Mouse (Mus musculus) spleen, adult 12 weeks (tissue): ENCODE measurements around the gene Myl6.
A peak's percentile ranks its signal among the peaks of the same experiment; 100 is the strongest.
"Not testable (repeated sequence)": the region's sequence is repeated elsewhere in the genome, so short reads cannot be mapped to it uniquely, and the experiment has no call there.

Experiments
- DNase-seq: peaks from one replicate; pipeline ENCODE4 v3.0.0; 2022; ENCODE audit warnings: low spot score

The Myl6 gene

GRCm38 (mm10) chr10:128509831-128510230 lies 15.9 kb upstream of the Myl6 start:
- DNase-seq, result no peak

DNA sequence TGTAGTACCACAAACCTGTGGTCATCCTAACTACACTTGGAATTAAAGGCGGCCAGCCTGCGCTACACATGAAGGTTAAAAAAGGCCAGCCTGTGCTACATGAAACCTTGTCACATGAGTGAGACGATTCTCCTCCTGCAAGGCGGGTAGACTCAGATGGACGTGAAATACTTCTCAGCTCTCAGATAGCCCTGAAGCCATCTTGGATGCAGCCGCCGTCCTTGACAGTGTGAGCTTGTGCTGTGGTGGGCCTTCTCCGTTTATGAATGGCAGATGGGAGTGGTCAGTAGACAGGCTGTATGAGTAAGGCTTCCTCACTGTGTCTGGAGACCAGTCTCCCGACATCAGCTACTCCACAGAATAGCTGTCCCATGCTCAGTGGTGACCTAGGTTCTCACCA lies 15.3 kb upstream of the Myl6 start:
- no peak for DNase-seq

DNA sequence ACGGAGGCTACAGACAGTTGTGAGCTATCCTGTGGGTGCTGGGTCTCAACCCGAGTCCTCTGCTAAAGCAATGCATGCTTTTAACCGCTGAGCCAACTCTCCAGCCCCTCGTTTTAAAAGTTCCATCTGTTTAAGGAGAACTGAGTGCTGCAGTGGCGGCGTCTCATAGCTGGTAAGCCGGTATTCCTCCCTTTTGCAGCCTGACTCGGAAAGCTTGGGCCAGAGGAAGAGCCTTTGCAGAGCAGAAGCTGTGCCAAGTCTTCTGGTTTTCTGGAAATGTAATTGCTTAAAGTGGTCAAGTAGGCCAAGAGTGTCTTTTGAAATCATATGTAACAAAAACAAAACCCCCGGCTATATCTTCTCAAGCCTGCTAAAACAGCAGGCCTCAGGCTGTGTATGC lies 14.3 kb upstream of the Myl6 start:
- DNase-seq, result no peak

GRCm38 (mm10) chr10:128505974-128506373 lies 12.0 kb upstream of the Myl6 start:
- no peak for DNase-seq

DNA sequence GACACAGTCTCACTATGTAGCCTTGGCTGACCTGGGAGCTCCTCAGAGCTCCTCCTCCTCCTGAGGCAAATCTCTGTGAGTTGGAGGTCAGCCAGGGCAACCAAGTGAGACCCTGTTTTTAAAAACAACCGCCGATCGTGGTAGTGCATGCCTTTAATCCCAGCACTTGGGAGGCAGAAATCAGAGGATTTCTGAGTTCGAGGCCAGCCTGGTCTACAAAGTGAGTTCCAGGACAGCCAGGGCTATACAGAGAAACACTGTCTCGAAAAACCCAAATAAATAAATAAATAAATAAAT lies 11.4 kb upstream of the Myl6 start:
- not testable (repeated sequence) for DNase-seq

DNA sequence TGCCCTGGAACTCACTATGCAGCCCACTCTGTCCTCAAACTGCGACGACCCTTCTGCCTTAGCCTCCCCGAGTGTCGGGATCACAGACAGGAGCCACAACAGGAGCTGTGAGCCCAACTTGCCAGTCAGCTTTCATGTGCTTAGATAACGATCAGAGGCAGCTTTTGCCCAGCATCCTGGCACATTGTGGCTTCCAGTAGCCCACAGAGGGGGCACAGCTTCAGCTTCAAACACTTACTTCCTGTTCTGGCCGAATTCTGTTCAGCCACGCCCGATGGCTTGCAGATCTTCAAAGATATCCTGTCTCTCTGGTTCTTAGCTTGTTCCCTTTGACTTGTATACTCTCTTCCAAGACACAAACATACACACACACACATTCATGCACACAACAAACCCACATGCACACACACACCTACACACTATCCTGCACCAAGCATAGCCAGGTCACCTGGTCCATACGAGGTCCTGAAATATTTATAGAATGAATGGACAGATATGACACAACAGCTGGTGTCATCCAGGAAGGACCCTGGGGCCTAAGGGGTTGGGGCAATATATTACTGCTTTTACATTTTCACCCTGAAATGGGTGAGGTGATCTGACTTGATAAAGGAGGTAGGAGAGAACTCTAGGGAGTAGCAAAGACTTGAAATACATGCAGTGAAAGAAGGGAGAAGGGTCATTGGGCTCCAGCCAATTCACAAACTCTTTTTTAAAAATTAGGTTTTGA lies 10.9 kb upstream of the Myl6 start:
- no peak for DNase-seq

- no peak for DNase-seq
Observed at GRCm38 (mm10) chr10:128504012-128504411, 10.1 kb upstream of the Myl6 start.

DNA sequence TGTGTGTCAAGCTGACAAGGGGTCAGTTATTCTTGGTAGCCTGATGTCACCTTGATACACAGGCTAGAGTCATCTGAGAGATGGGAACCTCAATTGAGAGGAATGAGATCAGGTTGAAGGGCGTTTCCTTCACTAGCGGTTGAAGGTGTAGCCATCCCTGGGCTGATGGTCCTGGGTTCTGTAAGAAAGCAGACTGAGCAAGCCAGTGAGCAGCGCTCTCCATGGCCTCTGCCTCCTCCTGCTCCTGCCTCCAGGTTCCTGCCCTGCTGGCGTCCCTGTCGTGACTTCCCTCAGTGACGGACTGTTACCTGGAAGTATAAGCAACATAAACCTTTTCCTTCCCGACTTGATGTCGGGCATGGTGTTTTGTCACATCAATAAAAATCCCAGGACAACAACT lies 9.6 kb upstream of the Myl6 start:
- DNase-seq, result no peak

GRCm38 (mm10) chr10:128502341-128502740 lies 8.4 kb upstream of the Myl6 start:
- no peak for DNase-seq

GRCm38 (mm10) chr10:128499116-128499671 lies 5.2 kb upstream of the Myl6 start:
- DNase-seq, result peak; percentile 37

- DNase-seq, result peak; percentile 89
Observed at GRCm38 (mm10) chr10:128498590-128498989, 4.6 kb upstream of the Myl6 start, which contains the start of gene Myl6b. Gene Myl6b (minus strand): TSS chr10:128498685.

GRCm38 (mm10) chr10:128497134-128497737 lies 3.3 kb upstream of the Myl6 start:
- DNase-seq, result no peak

DNA sequence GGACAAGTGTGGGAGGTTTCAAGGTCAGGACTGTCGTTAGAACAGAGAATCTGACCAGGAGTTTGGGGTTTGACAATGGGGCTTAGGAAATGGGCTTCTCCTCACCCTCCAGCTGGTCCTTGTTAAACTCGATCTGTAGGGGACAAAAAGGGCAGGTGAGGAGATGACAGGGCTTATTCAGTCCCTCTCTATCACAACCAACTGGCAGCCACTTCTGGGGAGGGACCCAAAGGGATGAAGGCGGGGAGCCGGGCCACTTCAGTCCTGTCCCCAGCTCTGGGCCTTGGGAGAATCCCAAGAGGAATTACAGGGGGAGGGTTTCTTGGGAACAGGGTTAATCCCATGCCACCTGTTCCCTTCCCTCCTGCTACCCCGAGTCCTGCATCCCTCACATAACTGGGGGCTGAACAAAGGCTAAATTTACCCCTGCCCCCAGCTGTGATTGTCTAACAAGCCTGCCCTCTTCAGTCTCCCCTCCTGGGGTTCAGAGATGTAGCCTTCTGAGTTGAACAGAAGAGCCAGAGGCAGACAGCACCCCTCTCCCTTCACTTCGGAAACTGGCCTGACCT lies 2.6 kb upstream of the Myl6 start:
- no peak for DNase-seq

DNA sequence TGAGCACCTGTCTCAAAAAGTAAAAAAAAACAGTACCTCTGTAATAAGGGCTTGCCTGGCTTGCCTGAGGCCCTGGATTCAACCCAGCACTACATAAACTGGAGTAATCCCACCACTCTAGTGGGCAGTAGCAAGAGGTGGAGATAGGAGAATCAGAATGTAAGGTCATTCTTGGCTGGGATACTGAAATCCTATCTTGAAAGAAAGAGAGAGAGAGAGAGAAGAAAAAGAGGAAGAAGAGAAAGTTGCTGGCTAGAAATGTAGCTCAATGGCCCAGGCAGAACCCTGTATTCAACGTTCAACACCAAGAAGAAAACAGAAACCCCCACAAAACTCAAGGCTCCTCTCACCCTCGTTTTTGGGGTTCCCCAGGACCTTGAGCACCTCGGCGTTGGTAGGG lies 2.0 kb upstream of the Myl6 start:
- DNase-seq, result no peak

- DNase-seq, result no peak
Observed at GRCm38 (mm10) chr10:128495270-128495669, 1.3 kb upstream of the Myl6 start.

DNA sequence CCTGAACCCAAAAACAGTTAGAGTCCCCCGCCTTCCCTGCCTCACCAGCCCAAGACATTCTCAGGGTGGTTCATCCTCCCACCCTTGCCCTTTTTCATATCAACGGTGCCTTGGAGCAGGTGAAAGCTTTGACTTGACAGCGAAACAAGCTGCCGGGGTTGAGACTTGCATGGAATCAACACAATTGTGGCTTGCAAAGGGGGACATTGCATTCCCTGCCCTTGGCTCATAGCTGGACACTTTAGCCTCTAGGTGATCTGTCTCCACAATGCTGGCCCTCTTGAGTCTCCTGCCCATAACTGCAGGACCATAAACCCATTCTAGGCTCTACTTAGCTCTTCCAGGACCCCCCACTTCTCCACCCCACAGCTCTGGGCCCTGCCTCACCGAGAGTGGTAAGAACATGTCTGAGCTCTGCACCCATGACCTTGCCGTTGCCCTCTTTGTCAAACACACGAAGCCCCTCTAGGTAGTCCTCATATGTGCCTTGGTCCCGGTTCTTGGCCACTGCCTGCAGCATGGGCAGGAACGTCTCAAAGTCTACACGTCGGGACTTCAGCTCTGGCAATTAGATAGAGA lies 811 bp upstream of the Myl6 start:
- no peak for DNase-seq

DNA sequence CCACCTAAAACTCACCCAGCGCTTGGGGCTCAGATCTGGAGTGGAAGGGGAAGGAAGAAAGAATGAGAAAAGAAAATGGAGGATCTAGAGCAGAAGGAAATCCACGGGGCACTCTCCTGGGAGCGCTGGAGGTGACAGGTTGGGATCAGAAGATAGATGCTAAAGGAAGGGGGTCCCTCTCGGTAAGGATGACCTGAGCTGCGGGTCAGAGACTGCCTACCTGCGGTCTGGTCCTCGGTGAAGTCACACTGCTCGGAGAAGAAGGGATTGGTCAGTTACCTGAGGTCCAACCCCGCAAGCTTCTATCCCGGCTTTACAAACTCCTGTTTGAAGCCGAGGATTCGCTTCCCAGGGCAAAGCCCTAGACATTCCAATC lies 638 bp downstream of the Myl6 start:
- DNase-seq, result no peak

DNA sequence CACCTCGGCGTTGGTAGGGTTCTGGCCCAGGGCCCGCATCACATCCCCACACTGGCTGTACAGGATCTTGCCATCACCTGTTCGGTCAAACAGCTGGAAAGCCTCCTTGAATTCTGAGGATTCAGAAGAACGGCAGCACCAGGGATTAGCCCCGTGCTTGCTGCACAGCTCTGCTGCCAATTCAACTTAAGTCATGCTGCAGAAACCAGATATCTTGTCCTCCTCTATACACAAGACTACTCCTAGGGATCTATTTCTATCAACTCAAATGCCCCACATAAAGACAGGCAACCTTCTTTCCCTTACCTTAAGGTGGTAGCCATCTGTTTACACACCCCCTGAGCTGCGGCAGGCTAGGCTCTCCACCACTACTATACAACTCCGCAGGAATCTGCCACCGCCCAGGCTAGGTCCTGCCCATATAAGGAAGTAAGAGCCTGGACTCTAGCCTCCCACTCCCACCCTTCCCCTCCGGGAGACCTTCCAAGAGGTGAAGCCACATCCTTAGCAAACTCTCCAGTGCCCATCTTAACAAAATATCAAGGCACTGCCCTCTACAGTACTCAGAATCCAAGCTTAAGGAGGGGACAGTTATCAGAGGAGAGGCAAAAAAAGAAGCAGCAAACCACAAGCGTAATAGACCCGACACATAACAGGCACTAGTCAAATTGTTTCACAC lies 1.2 kb downstream of the Myl6 start:
- DNase-seq, result peak; percentile 40

DNA sequence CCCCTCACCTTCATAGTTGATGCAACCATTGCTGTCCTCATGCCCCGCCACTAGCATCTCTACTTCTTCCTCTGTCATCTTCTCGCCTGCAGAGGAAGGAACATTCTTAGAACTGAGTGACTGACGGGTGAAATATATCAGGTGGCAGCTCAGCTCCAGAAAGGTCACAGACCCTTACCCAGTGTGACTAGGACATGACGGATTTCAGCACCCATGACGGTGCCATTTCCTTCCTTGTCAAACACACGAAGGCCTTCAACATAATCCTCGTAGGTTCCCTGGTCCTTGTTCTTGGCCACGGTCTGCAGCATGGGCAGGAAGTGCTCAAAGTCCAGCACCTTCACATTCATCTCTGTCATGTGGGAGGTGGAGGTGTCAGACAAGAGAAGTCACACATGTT lies 1.9 kb downstream of the Myl6 start:
- not testable (repeated sequence) for DNase-seq

GRCm38 (mm10) chr10:128491495-128491894 lies 2.5 kb downstream of the Myl6 start:
- DNase-seq, result no peak

DNA sequence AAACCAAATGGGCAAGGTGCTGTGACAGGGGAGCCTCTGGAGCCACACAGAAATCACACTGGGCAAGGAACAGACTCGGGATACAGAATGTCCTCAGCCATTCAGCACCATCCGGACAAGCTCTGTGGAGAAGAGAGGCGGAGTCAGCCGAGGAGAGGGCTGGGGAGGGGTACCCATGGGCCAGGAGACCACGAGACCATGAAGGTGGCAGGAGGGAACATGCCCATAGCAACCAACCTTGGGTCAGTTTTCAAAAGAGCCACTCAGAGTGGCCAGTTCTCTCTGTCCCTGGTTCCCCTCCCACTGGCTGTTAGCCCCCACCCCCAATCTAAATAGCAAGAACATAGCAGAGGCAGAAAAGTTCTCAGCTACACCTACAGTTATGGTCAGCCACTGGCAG lies 3.0 kb downstream of the Myl6 start:
- no peak for DNase-seq

DNA sequence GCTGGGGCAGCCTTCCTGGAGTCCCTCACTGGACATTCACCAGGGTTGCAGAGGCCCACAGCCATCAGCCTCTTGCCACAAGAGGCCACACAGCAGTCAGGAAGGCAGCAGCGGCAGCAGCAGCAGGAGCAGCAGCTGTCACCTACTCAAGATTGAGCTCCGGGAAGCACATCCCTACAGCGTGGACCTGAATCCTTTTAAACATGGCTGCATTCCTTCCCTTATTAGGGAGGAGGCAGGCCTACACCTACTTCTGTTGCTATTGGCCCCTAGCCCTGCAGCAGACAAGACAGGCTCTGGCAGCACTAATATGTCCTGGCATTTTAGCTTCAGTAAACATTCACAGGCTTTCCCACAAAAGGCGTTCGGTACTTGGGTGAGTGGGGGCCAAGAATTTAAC lies 3.7 kb downstream of the Myl6 start:
- DNase-seq, result no peak

- no peak for DNase-seq
Observed at GRCm38 (mm10) chr10:128489785-128490184, 4.2 kb downstream of the Myl6 start.
